In genomic region chr11:61407638-61408183, GRCm38 (mm10) we compare ENCODE assay signal across 8 mouse cellular contexts. TPM values are rescaled to one million over a fixed set of nuclear protein-coding genes. Genes with fewer than 3 reads are reported as not detected.
A peak's percentile ranks its signal among the peaks of the same experiment; 100 is the strongest.
DNase-seq lines count a peak whose midpoint lies in the region; ATAC-seq lines count a peak whose summit lies in the region.

No protein-coding gene starts in this region.

- 1% methylated on average over 39 of the region's 39 CpGs for WGBS in intestine, embryonic 14.5 days

- H3K4me3 ChIP-seq in intestine, embryonic 14.5 days (ENCODE audit: low read depth, low read length), result peak overlapping the region; percentile 52

- H3K9me3 ChIP-seq in intestine, embryonic 14.5 days (ENCODE audit: control insufficient read depth, low read length), result no peaks in the 10 kb centered on the region

- no peaks in the 10 kb centered on the region for H3K36me3 ChIP-seq in intestine, embryonic 14.5 days (ENCODE audit: control insufficient read depth, insufficient read depth, low read length)

- H3K27ac ChIP-seq in intestine, embryonic 14.5 days (ENCODE audit: low read depth), result peak overlapping the region; percentile 82

- H3K4me1 ChIP-seq in intestine, embryonic 14.5 days (replicated peaks; ENCODE audit: control insufficient read depth, insufficient read depth, low read length), result no peaks in the 10 kb centered on the region

- intact Hi-C loops in gastrocnemius, postnatal 36 days (cut with DNase I), result no loop called here
- intact Hi-C loops in left cerebral cortex, postnatal 10 days (cut with DNase I), result loop anchor here (2.0 to 5.0 kb wide), 4 partner anchors 60 to 303 kb away; partner anchors contain the start of gene Aldh3a2

- H3K4me2 ChIP-seq in intestine, embryonic 14.5 days (ENCODE audit: low read length), result peak overlapping the region; percentile 63

- ATAC-seq in intestine, embryonic 14.5 days (replicated peaks; ENCODE audit: low FRiP score, low TSS enrichment, low read depth), result peak; percentile 90
- ATAC-seq in megakaryocyte progenitor cell, adult 5-6 weeks (replicated peaks; ENCODE audit: poor library complexity), result peak; percentile 76

- peak overlapping the region; percentile 55 for H3K9ac ChIP-seq in intestine, embryonic 14.5 days (ENCODE audit: low read length)

- no peaks in the 10 kb centered on the region for H3K27me3 ChIP-seq in intestine, embryonic 14.5 days (replicated peaks; ENCODE audit: control insufficient read depth, insufficient read depth, low read length)

- DNase-seq in adrenal gland, adult 2 months, result peak; percentile 95
- DNase-seq in embryo, embryonic 11.5 days (ENCODE audit: low read depth, low spot score), result peak; percentile 85
- DNase-seq in gastrocnemius, postnatal 36 days, result peak; percentile 87 to 98
- DNase-seq in intestine, embryonic 14.5 days (ENCODE audit: low spot score), result peak; percentile 99
- DNase-seq in left cerebral cortex, postnatal 10 days (ENCODE audit: extremely low spot score in 1 of 2, low spot score in 2 of 2), result peak; percentile 88 to 90
- peak; percentile 91 to 92 for DNase-seq in right cerebral cortex, postnatal 10 days (ENCODE audit: low spot score in 2 of 2)
- peak; percentile 91 for DNase-seq in urinary bladder, postnatal 14 days (ENCODE audit: low spot score)

RNA-seq across cellular contexts. Expression of gene Slc47a1, which starts 29.6 kb away (rescaled TPM):
- 1 to 10 TPM in 1 of 2 experiments, under 1 TPM in 1; 0.79 to 1.4 TPM for total RNA-seq in adrenal gland, adult 2 months (2021)
- polyA plus RNA-seq in adrenal gland, adult 2 months (2012; rRNA removed), result 0.12 and 1.1 TPM in 2 replicates
- 10 to 100 TPM; 19.1 to 22.9 TPM for total RNA-seq in gastrocnemius, postnatal 36 days (2021)
- 0.43 and 0.62 TPM in 2 replicates for polyA plus RNA-seq in intestine, embryonic 14.5 days (2014; fragmentation: Nextera tagmentation; extraction: Ambion mirVana)
- total RNA-seq in left cerebral cortex, postnatal 10 days (2021), result 1 to 10 TPM; 2.3 to 3.1 TPM
- total RNA-seq in megakaryocyte progenitor cell, adult 5-6 weeks (2015), result not detected in 2 replicates
- total RNA-seq in megakaryocyte progenitor cell, adult 5-6 weeks (2017), result not detected in 2 replicates

RNA-seq across cellular contexts. Expression of gene Rnf112, which starts 46.2 kb away (rescaled TPM):
- total RNA-seq in adrenal gland, adult 2 months (2021), result 1 to 10 TPM; 1.2 to 2.6 TPM
- polyA plus RNA-seq in adrenal gland, adult 2 months (2012; rRNA removed), result 1.1 and 2.2 TPM in 2 replicates
- under 1 TPM; 0.07 to 0.23 TPM for total RNA-seq in gastrocnemius, postnatal 36 days (2021)
- polyA plus RNA-seq in intestine, embryonic 14.5 days (2014; fragmentation: Nextera tagmentation; extraction: Ambion mirVana), result 0.85 and 1.0 TPM in 2 replicates
- 100 to 1,000 TPM; 191 to 198 TPM for total RNA-seq in left cerebral cortex, postnatal 10 days (2021)
- not detected in 2 replicates for total RNA-seq in megakaryocyte progenitor cell, adult 5-6 weeks (2015)
- total RNA-seq in megakaryocyte progenitor cell, adult 5-6 weeks (2017), result not detected in 2 replicates

Comparison
In these comparisons a context has a peak if more than half of its experiments do, and no peak if none do; other contexts are left out.
1. Peak in every context shown above with its lines: DNase-seq, ATAC-seq, H3K4me3 ChIP-seq and H3K27ac ChIP-seq.
2. RNA of gene Slc47a1, which starts 29.6 kb away (total RNA-seq): 19.1 to 22.9 TPM in gastrocnemius, postnatal 36 days; 2.3 to 3.1 TPM in left cerebral cortex, postnatal 10 days, 0.79 to 1.4 TPM in adrenal gland, adult 2 months and not detected in megakaryocyte progenitor cell, adult 5-6 weeks; every median in the first group is over 4 times any median in the second.
3. RNA of gene Rnf112, which starts 46.2 kb away (total RNA-seq): 191 to 198 TPM in left cerebral cortex, postnatal 10 days; 1.2 to 2.6 TPM in adrenal gland, adult 2 months, 0.07 to 0.23 TPM in gastrocnemius, postnatal 36 days and not detected in megakaryocyte progenitor cell, adult 5-6 weeks; every median in the first group is over 10 times any median in the second.